Mouse (Mus musculus) adrenal gland, postnatal 10 days (tissue): ENCODE measurements at regions not wholly inside any gene's neighbourhood (a gene's known extent, or its start where the extent isn't known, plus 50 kb on each side); places are given as distances from the start of the nearest gene placed in this dataset.
A peak's percentile ranks its signal among the peaks of the same experiment; 100 is the strongest.

ENCODE experiments used
- DNase-seq: peaks from one replicate; pipeline ENCODE4 v3.0.0; 2021; ENCODE audit warnings: mixed read lengths

GRCm38 (mm10) chr14:60439106-60439505, 66.0 kb downstream of the Amer2 start:
- no peak for DNase-seq

GRCm38 (mm10) chr14:60443821-60444551, 70.9 kb downstream of the Amer2 start:
- no peak for DNase-seq

- no peak for DNase-seq
Observed at GRCm38 (mm10) chr14:60444552-60444937, 71.5 kb downstream of the Amer2 start.

- DNase-seq: no peak
Observed at GRCm38 (mm10) chr14:60446037-60446436, 73.0 kb downstream of the Amer2 start.

- DNase-seq: no peak
Observed at GRCm38 (mm10) chr14:60451216-60451615, 78.2 kb downstream of the Amer2 start.

GRCm38 (mm10) chr14:60451684-60452083, 78.6 kb downstream of the Amer2 start:
- peak; percentile 17 for DNase-seq

GRCm38 (mm10) chr14:60456767-60457166, 83.7 kb downstream of the Amer2 start:
- DNase-seq: no peak

GRCm38 (mm10) chr14:60484996-60485888, 112.2 kb downstream of the Amer2 start:
- peak; percentile 78 for DNase-seq

- no peak for DNase-seq
Observed at GRCm38 (mm10) chr14:60485889-60486274, 112.8 kb downstream of the Amer2 start.

- DNase-seq: peak; percentile 8
Observed at GRCm38 (mm10) chr14:60486278-60486935, 113.3 kb downstream of the Amer2 start.

- DNase-seq: no peak
Observed at GRCm38 (mm10) chr14:60489111-60489510, 116.1 kb downstream of the Amer2 start.

- DNase-seq: no peak
Observed at GRCm38 (mm10) chr14:60490886-60491285, 117.8 kb downstream of the Amer2 start.

- DNase-seq: no peak
Observed at GRCm38 (mm10) chr14:60495441-60495840, 122.4 kb downstream of the Amer2 start.

- no peak for DNase-seq
Observed at GRCm38 (mm10) chr14:60502552-60502951, 129.5 kb downstream of the Amer2 start.

GRCm38 (mm10) chr14:60505066-60505465, 128.7 kb upstream of the Spata13 start:
- DNase-seq: no peak

GRCm38 (mm10) chr14:60506296-60506695, 127.5 kb upstream of the Spata13 start:
- no peak for DNase-seq

- no peak for DNase-seq
Observed at GRCm38 (mm10) chr14:60513560-60513959, 120.2 kb upstream of the Spata13 start.

GRCm38 (mm10) chr14:60515094-60515786, 118.6 kb upstream of the Spata13 start:
- no peak for DNase-seq

- DNase-seq: no peak
Observed at GRCm38 (mm10) chr14:60517891-60518290, 115.9 kb upstream of the Spata13 start.

- no peak for DNase-seq
Observed at GRCm38 (mm10) chr14:60523010-60523409, 110.8 kb upstream of the Spata13 start.

GRCm38 (mm10) chr14:60524869-60525268, 108.9 kb upstream of the Spata13 start:
- DNase-seq: no peak

GRCm38 (mm10) chr14:60525284-60525962, 108.4 kb upstream of the Spata13 start:
- DNase-seq: peak; percentile 82
